Mouse (Mus musculus): ENCODE results near the gene Ptprcap. TPM values are rescaled to one million over a fixed set of nuclear protein-coding genes. Genes with fewer than 3 reads are reported as not detected.

The Ptprcap gene
- polyA plus RNA-seq, 1 experiment from 2014 or later, result 17.9 TPM

DNA sequence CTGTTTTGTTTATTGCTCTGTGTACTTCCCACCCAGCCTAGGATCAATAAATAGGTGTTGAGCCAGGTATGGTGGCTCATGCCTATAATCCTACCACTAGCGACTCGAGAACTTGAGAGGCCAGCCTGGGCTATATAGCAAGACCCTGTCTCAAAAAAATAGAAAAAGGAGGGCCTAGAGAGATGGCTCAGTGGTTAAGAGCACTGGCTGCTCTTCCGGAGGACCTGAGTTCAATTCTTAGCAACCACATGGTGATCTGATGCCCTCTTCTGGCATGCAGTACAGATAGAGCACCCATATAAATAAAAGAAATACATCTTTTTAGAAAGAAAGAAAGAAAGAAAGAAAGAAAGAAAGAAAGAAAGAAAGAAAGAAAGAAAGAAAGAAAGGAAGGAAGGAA is 49.7 kb downstream of the Ptprcap start:
- Histone ChIP-seq H3K9ac (ENCODE audit: low read depth, low read length) (no peak overlapping the region), H3K27me3 (ENCODE audit: control insufficient read depth, insufficient read depth, low read depth, low read length) (peaks cover 8% of the 10 kb centered on the region), H3K27ac (ENCODE audit: low read length) (no peak overlapping the region), H3K4me2 (ENCODE audit: low read depth, low read length) (no peak overlapping the region), H3K4me1 (ENCODE audit: control insufficient read depth, low read depth, low read length) (peaks cover 21% of the 10 kb centered on the region), H3K9me3 (replicated peaks; ENCODE audit: control insufficient read depth, low read length) (no peaks in the 10 kb centered on the region), H3K36me3 (ENCODE audit: control insufficient read depth, insufficient read depth) (0 out of 2 replicates have a peak, but pooled peaks cover 2% of the 10 kb centered on the region), H3K4me3 (ENCODE audit: low read depth, low read length) (no peak overlapping the region)
- ATAC-seq (ENCODE audit: low read depth), result no peak
- WGBS (ENCODE audit: insufficient replicate concordance), result 37% methylated on average over 3 of the region's 3 CpGs

- ATAC-seq (ENCODE audit: low read depth), result no peak
- no peak overlapping the region for H3K4me3 ChIP-seq (ENCODE audit: low read depth, low read length)
- H3K9me3 ChIP-seq (replicated peaks; ENCODE audit: control insufficient read depth, low read length), result no peaks in the 10 kb centered on the region
- peaks cover 21% of the 10 kb centered on the region for H3K4me1 ChIP-seq (ENCODE audit: control insufficient read depth, low read depth, low read length)
- H3K9ac ChIP-seq (ENCODE audit: low read depth, low read length), result no peak overlapping the region
- H3K4me2 ChIP-seq (ENCODE audit: low read depth, low read length), result no peak overlapping the region
- peak overlapping the region; percentile 61 for H3K27ac ChIP-seq (ENCODE audit: low read length)
- peaks cover 8% of the 10 kb centered on the region for H3K27me3 ChIP-seq (ENCODE audit: control insufficient read depth, insufficient read depth, low read depth, low read length)
- WGBS (ENCODE audit: insufficient replicate concordance), result 22% methylated on average over 13 of the region's 13 CpGs
- H3K36me3 ChIP-seq (ENCODE audit: control insufficient read depth, insufficient read depth), result 0 out of 2 replicates have a peak, but pooled peaks cover 2% of the 10 kb centered on the region
These were observed 50.4 kb downstream of the Ptprcap start for GRCm38 (mm10) chr19:4203604-4204326.

- Histone ChIP-seq H3K9ac (ENCODE audit: low read depth, low read length) (no peak overlapping the region), H3K27me3 (ENCODE audit: control insufficient read depth, insufficient read depth, low read depth, low read length) (peaks cover 8% of the 10 kb centered on the region), H3K4me3 (ENCODE audit: low read depth, low read length) (no peak overlapping the region), H3K4me1 (ENCODE audit: control insufficient read depth, low read depth, low read length) (peaks cover 19% of the 10 kb centered on the region), H3K4me2 (ENCODE audit: low read depth, low read length) (no peak overlapping the region), H3K27ac (ENCODE audit: low read length) (no peak overlapping the region), H3K9me3 (replicated peaks; ENCODE audit: control insufficient read depth, low read length) (no peaks in the 10 kb centered on the region), H3K36me3 (ENCODE audit: control insufficient read depth, insufficient read depth) (no peaks in the 10 kb centered on the region)
- 61% methylated on average over 4 of the region's 4 CpGs for WGBS (ENCODE audit: insufficient replicate concordance)
- ATAC-seq (ENCODE audit: low read depth), result no peak
These were observed 51.5 kb downstream of the Ptprcap start for GRCm38 (mm10) chr19:4204889-4205288.

Other genes starting within 250 kb of the Ptprcap start
- 28.7 and 33.8 TPM in 2 replicates for gene Tcirg1, start 246.5 kb upstream of the Ptprcap start, polyA plus RNA-seq (2015; fragmentation: Nextera tagmentation; extraction: Ambion mirVana)
- gene Ndufs8, start 240.8 kb upstream of the Ptprcap start, polyA plus RNA-seq (2015; fragmentation: Nextera tagmentation; extraction: Ambion mirVana), result 150 and 159 TPM in 2 replicates
- 8.7 and 10.0 TPM in 2 replicates for gene Aldh3b1, start 223.8 kb upstream of the Ptprcap start, polyA plus RNA-seq (2015; fragmentation: Nextera tagmentation; extraction: Ambion mirVana)
- gene Unc93b1, start 218.4 kb upstream of the Ptprcap start, polyA plus RNA-seq (2015; fragmentation: Nextera tagmentation; extraction: Ambion mirVana), result 33.9 and 35.8 TPM in 2 replicates
- 0.07 and 0.12 TPM in 2 replicates for gene Aldh3b3, start 195.0 kb upstream of the Ptprcap start, polyA plus RNA-seq (2015; fragmentation: Nextera tagmentation; extraction: Ambion mirVana)
- gene Aldh3b2, start 181.3 kb upstream of the Ptprcap start, polyA plus RNA-seq (2015; fragmentation: Nextera tagmentation; extraction: Ambion mirVana), result 0.24 and 0.30 TPM in 2 replicates
- 10.5 and 12.4 TPM in 2 replicates for gene Acy3, start 167.0 kb upstream of the Ptprcap start, polyA plus RNA-seq (2015; fragmentation: Nextera tagmentation; extraction: Ambion mirVana)
- 0.09 TPM in 1 of 2 replicates, not detected in the other for gene Tbx10, start 160.9 kb upstream of the Ptprcap start, polyA plus RNA-seq (2015; fragmentation: Nextera tagmentation; extraction: Ambion mirVana)
- gene Nudt8, start 153.0 kb upstream of the Ptprcap start, polyA plus RNA-seq (2015; fragmentation: Nextera tagmentation; extraction: Ambion mirVana), result 12.2 and 12.6 TPM in 2 replicates
- 0.41 and 0.48 TPM in 2 replicates for gene Gm49405, start 153.0 kb upstream of the Ptprcap start, polyA plus RNA-seq (2015; fragmentation: Nextera tagmentation; extraction: Ambion mirVana)
- 0.42 and 0.75 TPM in 2 replicates for gene Doc2g, start 150.3 kb upstream of the Ptprcap start, polyA plus RNA-seq (2015; fragmentation: Nextera tagmentation; extraction: Ambion mirVana)
- 144 and 145 TPM in 2 replicates for gene Ndufv1, start 140.8 kb upstream of the Ptprcap start, polyA plus RNA-seq (2015; fragmentation: Nextera tagmentation; extraction: Ambion mirVana)
- gene Gstp1, start 115.6 kb upstream of the Ptprcap start, polyA plus RNA-seq (2015; fragmentation: Nextera tagmentation; extraction: Ambion mirVana), result 796 and 823 TPM in 2 replicates
- 6.1 and 17.4 TPM in 2 replicates for gene Gstp2, start 107.6 kb upstream of the Ptprcap start, polyA plus RNA-seq (2015; fragmentation: Nextera tagmentation; extraction: Ambion mirVana)
- 95.4 and 105 TPM in 2 replicates for gene Gstp3, start 94.0 kb upstream of the Ptprcap start, polyA plus RNA-seq (2015; fragmentation: Nextera tagmentation; extraction: Ambion mirVana)
- 0.25 and 0.32 TPM in 2 replicates for gene Cabp2, start 72.0 kb upstream of the Ptprcap start, polyA plus RNA-seq (2015; fragmentation: Nextera tagmentation; extraction: Ambion mirVana)
- 112 and 117 TPM in 2 replicates for gene Cdk2ap2, start 56.4 kb upstream of the Ptprcap start, polyA plus RNA-seq (2015; fragmentation: Nextera tagmentation; extraction: Ambion mirVana)
- 6.6 and 7.3 TPM in 2 replicates for gene Pitpnm1, start 53.6 kb upstream of the Ptprcap start, polyA plus RNA-seq (2015; fragmentation: Nextera tagmentation; extraction: Ambion mirVana)
- gene Aip, start 27.7 kb upstream of the Ptprcap start, polyA plus RNA-seq (2015; fragmentation: Nextera tagmentation; extraction: Ambion mirVana), result 32.4 and 32.6 TPM in 2 replicates
- 0.02 TPM in 1 of 2 replicates, not detected in the other for gene Gpr152, start 13.8 kb upstream of the Ptprcap start, polyA plus RNA-seq (2015; fragmentation: Nextera tagmentation; extraction: Ambion mirVana)
- 0.18 and 0.20 TPM in 2 replicates for gene Cabp4, start 9.6 kb upstream of the Ptprcap start, polyA plus RNA-seq (2015; fragmentation: Nextera tagmentation; extraction: Ambion mirVana)
- gene Coro1b, start 5.0 kb upstream of the Ptprcap start, polyA plus RNA-seq (2015; fragmentation: Nextera tagmentation; extraction: Ambion mirVana), result 72.4 and 74.8 TPM in 2 replicates
- 29.4 and 31.9 TPM in 2 replicates for gene Rps6kb2, start 9.8 kb downstream of the Ptprcap start, polyA plus RNA-seq (2015; fragmentation: Nextera tagmentation; extraction: Ambion mirVana)
- gene Carns1, start 21.9 kb downstream of the Ptprcap start, polyA plus RNA-seq (2015; fragmentation: Nextera tagmentation; extraction: Ambion mirVana), result 0.49 and 0.67 TPM in 2 replicates
- 5.5 and 8.1 TPM in 2 replicates for gene Tbc1d10c, start 37.7 kb downstream of the Ptprcap start, polyA plus RNA-seq (2015; fragmentation: Nextera tagmentation; extraction: Ambion mirVana)
- 380 and 393 TPM in 2 replicates for gene Ppp1ca, start 38.5 kb downstream of the Ptprcap start, polyA plus RNA-seq (2015; fragmentation: Nextera tagmentation; extraction: Ambion mirVana)
- gene Rad9a, start 48.1 kb downstream of the Ptprcap start, polyA plus RNA-seq (2015; fragmentation: Nextera tagmentation; extraction: Ambion mirVana), result 14.1 and 14.2 TPM in 2 replicates
- 0.39 and 0.61 TPM in 2 replicates for gene Clcf1, start 60.6 kb downstream of the Ptprcap start, polyA plus RNA-seq (2015; fragmentation: Nextera tagmentation; extraction: Ambion mirVana)
- not detected in 2 replicates for gene AC109138.7, start 60.8 kb downstream of the Ptprcap start, polyA plus RNA-seq (2015; fragmentation: Nextera tagmentation; extraction: Ambion mirVana)
- gene Pold4, start 78.3 kb downstream of the Ptprcap start, polyA plus RNA-seq (2015; fragmentation: Nextera tagmentation; extraction: Ambion mirVana), result 12.2 and 14.8 TPM in 2 replicates
- 2.1 TPM in 2 replicates for gene Ssh3, start 115.6 kb downstream of the Ptprcap start, polyA plus RNA-seq (2015; fragmentation: Nextera tagmentation; extraction: Ambion mirVana)
- gene Ankrd13d, start 129.5 kb downstream of the Ptprcap start, polyA plus RNA-seq (2015; fragmentation: Nextera tagmentation; extraction: Ambion mirVana), result 1.1 and 1.2 TPM in 2 replicates
- gene Grk2, start 152.6 kb downstream of the Ptprcap start, polyA plus RNA-seq (2015; fragmentation: Nextera tagmentation; extraction: Ambion mirVana), result 7.8 and 9.5 TPM in 2 replicates
- gene Kdm2a, start 244.7 kb downstream of the Ptprcap start, polyA plus RNA-seq (2015; fragmentation: Nextera tagmentation; extraction: Ambion mirVana), result 11.0 and 13.7 TPM in 2 replicates